Mouse (Mus musculus) heart, embryonic 13.5 days (tissue): ENCODE measurements around the gene Bysl. TPM values are rescaled to one million over a fixed set of nuclear protein-coding genes. Genes with fewer than 3 reads are reported as not detected.
A peak's percentile ranks its signal among the peaks of the same experiment; 100 is the strongest.

ENCODE experiments used
- ATAC-seq: fragments of 200-750 bp; cut with Nextera tagmentation; 2 replicates; pipeline ENCODE4 v1.8.0; 2017; ENCODE audit warnings: moderate TSS enrichment; ENCODE audit not compliant: insufficient number of reproducible peaks, low FRiP score, low TSS enrichment; ENCODE audit errors: extremely low read depth
- H3K27ac ChIP-seq: fragments of 300-500 bp; sonication (generic); replicated peaks from 2 replicates; pipeline ENCODE4 v1.5.1; 2015; ENCODE audit warnings: moderate library complexity, mild to moderate bottlenecking, inconsistent platforms
- H3K27me3 ChIP-seq: fragments of 300-500 bp; sonication (generic); replicated peaks from 2 replicates; pipeline ENCODE4 v1.6.1; 2015; ENCODE audit warnings: mild to moderate bottlenecking, inconsistent platforms
- H3K36me3 ChIP-seq: fragments of 300-500 bp; sonication (generic); 2 replicates; pipeline ENCODE4 v1.6.1; 2015; ENCODE audit warnings: mild to moderate bottlenecking, inconsistent platforms
- H3K4me1 ChIP-seq: fragments of 300-500 bp; sonication (generic); 2 replicates; pipeline ENCODE4 v1.6.1; 2015; ENCODE audit warnings: inconsistent platforms
- H3K4me2 ChIP-seq: fragments of 300-500 bp; sonication (generic); 2 replicates; pipeline ENCODE4 v1.6.1; 2015; ENCODE audit warnings: inconsistent platforms, mild to moderate bottlenecking, moderate library complexity
- H3K4me3 ChIP-seq: fragments of 300-500 bp; sonication (generic); 2 replicates; pipeline ENCODE4 v1.5.1; 2015; ENCODE audit warnings: moderate library complexity, mild to moderate bottlenecking, inconsistent platforms
- H3K9ac ChIP-seq: fragments of 300-500 bp; sonication (generic); 2 replicates; pipeline ENCODE4 v1.6.1; 2015; ENCODE audit warnings: inconsistent platforms, mild to moderate bottlenecking, moderate library complexity
- H3K9me3 ChIP-seq: fragments of 300-500 bp; sonication (generic); 2 replicates; pipeline ENCODE4 v1.6.1; 2016; ENCODE audit warnings: inconsistent platforms
- WGBS: fragments of 180-500 bp; shearing (Covaris S2); methylation state at CpG from one replicate; pipeline ENCODE4 v1.1.7; 2015; ENCODE audit warnings: mixed read lengths; 5-methylcytosine and 5-hydroxymethylcytosine counted together
- polyA plus RNA-seq: library from polyadenylated mRNA; unstranded; fragments of >200 nt; fragmentation: Nextera tagmentation; extraction: Ambion mirVana; gene quantifications from 2 replicates; pipeline ENCODE4 v1.2.1, GENCODE M21; 2015

Bysl gene
- polyA plus RNA-seq, 1 experiment from 2014 or later, result 24.1 TPM

- no peak for ATAC-seq
- Histone ChIP-seq H3K27me3 (no peaks in the 10 kb centered on the region), H3K9ac (no peak overlapping the region), H3K27ac (no peak overlapping the region), H3K4me1 (peaks cover 14% of the 10 kb centered on the region), H3K9me3 (no peaks in the 10 kb centered on the region), H3K4me2 (no peak overlapping the region), H3K36me3 (no peaks in the 10 kb centered on the region), H3K4me3 (no peak overlapping the region)
- 86% methylated on average over 8 of the region's 8 CpGs for WGBS
These were observed 22.8 kb downstream of the Bysl start for GRCm38 (mm10) chr17:47588517-47588916.

DNA sequence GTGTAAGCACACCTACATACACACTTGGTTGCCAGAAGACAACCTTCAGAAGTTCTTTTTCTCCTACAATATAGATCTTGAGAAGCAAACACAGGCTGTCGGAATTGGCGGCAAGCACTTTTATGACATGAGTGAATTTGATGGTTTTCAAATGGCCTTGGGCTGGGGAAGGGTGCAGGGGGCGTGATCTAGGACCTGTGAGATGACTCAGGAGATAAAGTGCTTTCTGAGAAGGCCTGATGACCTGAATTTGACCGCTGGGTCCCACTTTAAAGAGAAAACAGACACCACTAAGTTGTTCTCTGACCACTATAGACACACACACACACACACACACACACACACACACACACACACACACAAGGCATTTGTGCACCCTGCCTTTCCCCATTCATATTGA, 30.3 kb downstream of the Bysl start:
- no peak for ATAC-seq
- H3K4me1 ChIP-seq, result no peaks in the 10 kb centered on the region
- no peak overlapping the region for H3K4me3 ChIP-seq
- 84% methylated on average over 4 of the region's 4 CpGs for WGBS
- no peak overlapping the region for H3K9ac ChIP-seq
- no peak overlapping the region for H3K4me2 ChIP-seq
- no peaks in the 10 kb centered on the region for H3K36me3 ChIP-seq
- H3K27me3 ChIP-seq, result no peaks in the 10 kb centered on the region
- no peak overlapping the region for H3K27ac ChIP-seq
- H3K9me3 ChIP-seq, result no peaks in the 10 kb centered on the region

DNA sequence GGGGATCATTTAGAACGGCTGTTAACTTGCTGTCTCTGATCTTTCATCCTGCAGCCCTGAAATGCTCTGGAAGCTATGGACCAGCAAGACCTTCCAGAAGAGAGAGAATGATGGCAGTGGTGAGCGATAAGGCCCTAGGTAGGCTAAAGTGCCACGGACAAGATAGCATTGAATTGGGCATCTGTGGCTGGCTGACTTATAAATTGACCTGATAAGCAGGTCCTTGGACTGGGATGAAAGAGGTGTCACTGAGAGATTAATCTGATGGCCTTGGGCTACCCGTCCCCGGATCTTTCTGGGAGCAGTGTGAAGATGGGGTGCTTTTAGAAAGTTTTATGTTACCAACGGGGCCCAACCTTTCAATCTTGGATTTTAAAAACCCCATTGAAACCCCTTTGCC, 32.6 kb downstream of the Bysl start:
- H3K9ac ChIP-seq, result no peak overlapping the region
- H3K4me2 ChIP-seq, result no peak overlapping the region
- no peaks in the 10 kb centered on the region for H3K27me3 ChIP-seq
- H3K4me3 ChIP-seq, result no peak overlapping the region
- H3K9me3 ChIP-seq, result no peaks in the 10 kb centered on the region
- H3K4me1 ChIP-seq, result no peaks in the 10 kb centered on the region
- no peaks in the 10 kb centered on the region for H3K36me3 ChIP-seq
- H3K27ac ChIP-seq, result no peak overlapping the region
- no peak for ATAC-seq
- WGBS, result 75% methylated on average over 6 of the region's 6 CpGs

DNA sequence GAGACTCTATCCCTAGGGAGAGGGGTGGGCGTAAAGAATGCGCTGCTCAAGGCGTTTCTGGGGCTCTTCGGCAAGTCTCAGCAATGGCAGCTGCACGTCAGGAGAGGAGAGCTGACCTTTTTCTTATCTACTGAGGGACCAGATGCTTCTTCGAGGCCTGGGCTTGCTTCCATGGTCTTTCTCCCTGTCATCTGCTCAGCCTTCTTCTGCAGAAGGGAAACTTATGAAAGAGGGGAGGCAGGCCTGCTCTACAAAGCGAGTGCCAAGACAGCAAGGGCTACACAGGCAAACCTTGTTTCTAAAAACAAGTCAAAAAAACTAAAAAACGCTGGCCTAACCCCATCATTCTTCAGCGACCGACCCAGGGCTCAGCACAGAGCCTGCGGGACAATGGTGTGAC, 36.5 kb downstream of the Bysl start:
- Histone ChIP-seq H3K4me1 (no peaks in the 10 kb centered on the region), H3K4me3 (no peak overlapping the region), H3K4me2 (no peak overlapping the region), H3K27me3 (no peaks in the 10 kb centered on the region), H3K36me3 (no peaks in the 10 kb centered on the region), H3K9me3 (no peaks in the 10 kb centered on the region), H3K9ac (no peak overlapping the region), H3K27ac (no peak overlapping the region)
- no peak for ATAC-seq
- 56% methylated on average over 11 of the region's 11 CpGs for WGBS

GRCm38 (mm10) chr17:47574028-47574427, 37.3 kb downstream of the Bysl start:
- Histone ChIP-seq H3K9ac (no peak overlapping the region), H3K4me3 (no peak overlapping the region), H3K27ac (no peak overlapping the region), H3K27me3 (no peaks in the 10 kb centered on the region), H3K4me1 (no peaks in the 10 kb centered on the region), H3K9me3 (no peaks in the 10 kb centered on the region), H3K36me3 (no peaks in the 10 kb centered on the region), H3K4me2 (no peak overlapping the region)
- ATAC-seq, result no peak
- 56% methylated on average over 8 of the region's 8 CpGs for WGBS

DNA sequence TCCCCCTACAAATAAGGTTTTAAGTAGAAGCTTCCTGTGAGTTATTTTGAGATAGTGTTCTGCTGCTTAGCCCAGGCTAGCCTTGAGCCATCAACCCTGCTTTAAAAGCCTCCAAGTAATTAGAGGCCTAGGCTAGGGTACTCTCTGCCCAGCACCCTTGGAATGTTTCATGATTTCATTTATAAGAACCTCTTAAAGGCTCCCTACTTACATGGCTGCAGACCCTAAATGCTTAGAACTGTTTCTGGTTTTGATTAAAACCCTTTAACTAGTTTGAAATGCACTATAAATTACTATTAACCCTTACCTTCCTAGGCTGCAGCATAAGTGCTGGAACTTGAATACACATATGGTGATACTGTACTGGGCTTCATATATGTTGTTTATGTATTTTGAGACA, 38.9 kb downstream of the Bysl start:
- no peaks in the 10 kb centered on the region for H3K36me3 ChIP-seq
- H3K4me1 ChIP-seq, result 0 out of 2 replicates have a peak, but pooled peaks cover 3% of the 10 kb centered on the region
- no peak overlapping the region for H3K4me2 ChIP-seq
- H3K9me3 ChIP-seq, result no peaks in the 10 kb centered on the region
- H3K27me3 ChIP-seq, result no peaks in the 10 kb centered on the region
- H3K4me3 ChIP-seq, result no peak overlapping the region
- ATAC-seq, result no peak
- no peak overlapping the region for H3K9ac ChIP-seq
- H3K27ac ChIP-seq, result no peak overlapping the region

DNA sequence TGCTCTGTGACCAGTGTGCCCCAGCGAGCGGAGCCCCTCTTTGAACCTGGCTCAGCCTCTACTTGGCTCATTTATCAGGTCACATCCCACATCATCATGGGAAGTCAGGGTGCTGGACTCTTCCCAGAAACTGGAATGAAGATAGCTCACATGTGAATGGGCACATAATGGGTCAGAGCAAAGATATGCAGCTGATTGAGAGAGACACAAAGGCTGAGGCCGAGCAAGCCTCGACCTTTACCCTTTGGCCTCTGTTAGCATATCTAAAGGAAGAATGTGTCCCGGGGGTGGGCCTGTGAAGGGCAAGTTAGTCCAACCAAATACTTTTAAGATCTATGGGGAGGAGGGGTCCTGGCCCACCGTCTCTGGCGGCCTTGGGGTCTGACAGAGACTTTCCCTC, 39.7 kb downstream of the Bysl start:
- WGBS, result 49% methylated on average over 7 of the region's 7 CpGs
- Histone ChIP-seq H3K9ac (no peak overlapping the region), H3K27me3 (no peaks in the 10 kb centered on the region), H3K4me2 (no peak overlapping the region), H3K4me1 (0 out of 2 replicates have a peak, but pooled peaks cover 7% of the 10 kb centered on the region), H3K9me3 (no peaks in the 10 kb centered on the region), H3K36me3 (no peaks in the 10 kb centered on the region), H3K27ac (no peak overlapping the region), H3K4me3 (no peak overlapping the region)
- no peak for ATAC-seq

- no peaks in the 10 kb centered on the region for H3K9me3 ChIP-seq
- H3K27ac ChIP-seq, result no peak overlapping the region
- no peak overlapping the region for H3K4me2 ChIP-seq
- WGBS, result 82% methylated on average over 10 of the region's 10 CpGs
- no peak for ATAC-seq
- H3K36me3 ChIP-seq, result no peaks in the 10 kb centered on the region
- H3K9ac ChIP-seq, result no peak overlapping the region
- no peak overlapping the region for H3K4me3 ChIP-seq
- 0 out of 2 replicates have a peak, but pooled peaks cover 7% of the 10 kb centered on the region for H3K4me1 ChIP-seq
- H3K27me3 ChIP-seq, result no peaks in the 10 kb centered on the region
These were observed 42.3 kb downstream of the Bysl start for GRCm38 (mm10) chr17:47568951-47569527.

- Histone ChIP-seq H3K9me3 (no peaks in the 10 kb centered on the region), H3K27me3 (no peaks in the 10 kb centered on the region), H3K4me3 (no peak overlapping the region), H3K36me3 (no peaks in the 10 kb centered on the region), H3K9ac (no peak overlapping the region), H3K4me2 (no peak overlapping the region), H3K27ac (no peak overlapping the region), H3K4me1 (0 out of 2 replicates have a peak, but pooled peaks cover 7% of the 10 kb centered on the region)
- WGBS, result 76% methylated on average over 3 of the region's 3 CpGs
- ATAC-seq, result no peak
These were observed 42.9 kb downstream of the Bysl start for GRCm38 (mm10) chr17:47568389-47568788.

DNA sequence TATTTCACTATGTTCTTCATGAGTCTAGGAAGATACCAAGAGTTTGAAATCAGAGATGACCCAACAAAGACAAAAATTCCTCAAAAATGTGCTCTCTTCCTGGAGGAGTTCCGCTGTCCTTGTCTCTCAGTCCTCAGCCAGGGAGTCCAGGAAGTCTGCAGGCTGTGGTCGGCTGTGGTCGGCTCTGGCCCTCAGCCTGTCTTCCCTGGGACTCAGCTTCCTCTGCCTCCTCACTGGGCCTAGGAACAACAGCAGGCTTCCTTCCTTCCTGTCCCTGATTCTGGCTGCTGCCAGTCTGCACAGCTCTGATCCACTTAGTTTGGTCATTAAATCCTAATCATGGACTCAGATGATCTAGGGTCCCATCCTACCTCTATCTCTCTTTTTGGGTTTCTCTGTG, 44.0 kb downstream of the Bysl start:
- Histone ChIP-seq H3K27ac (peak overlapping the region; percentile 76), H3K27me3 (no peaks in the 10 kb centered on the region), H3K9ac (0 out of 2 replicates have a peak overlapping the region, but pooled peaks have one; percentile 11), H3K36me3 (no peaks in the 10 kb centered on the region), H3K9me3 (no peaks in the 10 kb centered on the region), H3K4me2 (no peak overlapping the region), H3K4me3 (no peak overlapping the region), H3K4me1 (0 out of 2 replicates have a peak, but pooled peaks cover 7% of the 10 kb centered on the region)
- 48% methylated on average over 3 of the region's 3 CpGs for WGBS
- no peak for ATAC-seq

- H3K27ac ChIP-seq, result no peak overlapping the region
These were observed 45.2 kb downstream of the Bysl start for GRCm38 (mm10) chr17:47566133-47566532.

DNA sequence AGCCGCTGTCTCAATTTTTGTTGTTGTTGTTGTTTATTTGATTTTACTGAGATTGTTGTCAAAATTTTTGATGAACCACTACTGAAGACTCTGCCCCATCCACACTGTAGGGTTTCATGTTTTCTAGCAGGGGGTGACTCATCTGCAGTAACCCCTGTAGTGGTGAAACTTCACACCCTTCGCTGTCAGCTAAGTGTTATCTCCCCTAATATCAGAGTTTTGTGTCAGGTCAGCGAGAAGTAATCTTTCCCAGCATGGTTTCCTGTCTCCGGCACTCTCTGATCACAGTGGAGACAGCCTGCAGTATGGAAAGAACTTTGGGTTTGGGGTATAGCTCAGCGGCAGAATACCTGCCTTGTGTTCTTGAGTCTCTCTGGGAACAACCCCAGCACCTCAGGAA, 46.7 kb downstream of the Bysl start:
- H3K4me1 ChIP-seq, result peaks cover 13% of the 10 kb centered on the region
- no peak for ATAC-seq
- no peaks in the 10 kb centered on the region for H3K9me3 ChIP-seq
- H3K36me3 ChIP-seq, result no peaks in the 10 kb centered on the region
- WGBS, result 56% methylated on average over 5 of the region's 5 CpGs
- no peak overlapping the region for H3K4me3 ChIP-seq
- no peak overlapping the region for H3K9ac ChIP-seq
- no peak overlapping the region for H3K27ac ChIP-seq
- no peak overlapping the region for H3K4me2 ChIP-seq
- H3K27me3 ChIP-seq, result no peaks in the 10 kb centered on the region

More at GRCm38 (mm10) chr17:47566133-47566532, 45.2 kb downstream of the Bysl start:
- no peaks in the 10 kb centered on the region for H3K27me3 ChIP-seq
- ATAC-seq, result no peak
- H3K9ac ChIP-seq, result no peak overlapping the region
- no peak overlapping the region for H3K4me2 ChIP-seq
- H3K4me1 ChIP-seq, result 0 out of 2 replicates have a peak, but pooled peaks cover 7% of the 10 kb centered on the region
- H3K4me3 ChIP-seq, result no peak overlapping the region
- H3K9me3 ChIP-seq, result no peaks in the 10 kb centered on the region
- 45% methylated on average over 2 of the region's 2 CpGs for WGBS
- H3K36me3 ChIP-seq, result no peaks in the 10 kb centered on the region
